Mouse (Mus musculus) lung, adult 2 months (tissue): ENCODE results near the gene Ncoa1.

Experiments used
- CTCF ChIP-seq: fragments of 200-500 bp; IDR thresholded peaks from 2 replicates; pipeline ENCODE4 v1.5.1; 2011; ENCODE audit warnings: mild to moderate bottlenecking, low read length, control low read depth; ENCODE audit not compliant: insufficient read depth
- POLR2A ChIP-seq: fragments of 200-500 bp; IDR thresholded peaks from 2 replicates; pipeline ENCODE4 v1.6.1; 2011; ENCODE audit warnings: low read depth, mild to moderate bottlenecking, control low read depth, low read length, borderline replicate concordance; ENCODE audit errors: extremely low read depth

DNA sequence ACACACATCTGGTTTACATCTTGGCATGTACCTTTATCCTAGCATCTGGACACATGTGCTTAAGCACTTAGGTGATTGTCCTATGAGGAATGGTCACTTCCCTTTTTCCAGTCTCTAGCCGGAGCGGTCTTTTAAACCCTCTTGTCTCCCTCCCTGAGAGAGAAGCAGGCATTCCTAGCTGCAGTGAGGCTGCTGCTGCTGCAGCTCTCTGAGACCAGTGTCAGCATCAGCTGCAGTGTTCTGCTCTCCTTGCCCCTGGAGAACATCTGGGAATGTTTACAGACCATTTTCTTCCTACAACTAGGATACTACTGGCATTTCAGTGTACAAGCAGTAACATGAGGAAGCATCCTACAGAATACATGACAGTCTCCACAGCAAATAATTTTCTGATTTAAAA lies 133.8 kb downstream of the Ncoa1 start:
- TF ChIP-seq CTCF (no peak), POLR2A (no peak)
